Mouse (Mus musculus) hindbrain, embryonic 13.5 days (tissue): ENCODE results near the gene Erlin1. TPM values are rescaled to one million over a fixed set of nuclear protein-coding genes. Genes with fewer than 3 reads are reported as not detected.
A peak's percentile ranks its signal among the peaks of the same experiment; 100 is the strongest.

Experiments
- ATAC-seq: fragments of 200-750 bp; cut with Nextera tagmentation; 2 replicates; pipeline ENCODE4 v1.8.0; 2017; ENCODE audit warnings: moderate TSS enrichment; ENCODE audit not compliant: low FRiP score
- H3K27ac ChIP-seq: fragments of 300-500 bp; sonication (generic); 2 replicates; pipeline ENCODE4 v1.5.1; 2015; ENCODE audit warnings: inconsistent platforms, mild to moderate bottlenecking, moderate library complexity
- H3K27me3 ChIP-seq: fragments of 300-500 bp; sonication (generic); 2 replicates; pipeline ENCODE4 v1.6.1; 2015; ENCODE audit warnings: mild to moderate bottlenecking, inconsistent platforms
- H3K36me3 ChIP-seq: fragments of 300-500 bp; sonication (generic); 2 replicates; pipeline ENCODE4 v1.6.1; 2015; ENCODE audit warnings: mild to moderate bottlenecking, inconsistent platforms
- H3K4me1 ChIP-seq: fragments of 300-500 bp; sonication (generic); replicated peaks from 2 replicates; pipeline ENCODE4 v1.6.1; 2015; ENCODE audit warnings: inconsistent platforms
- H3K4me2 ChIP-seq: fragments of 300-500 bp; sonication (generic); 2 replicates; pipeline ENCODE4 v1.6.1; 2015; ENCODE audit warnings: inconsistent platforms, mild to moderate bottlenecking, moderate library complexity
- H3K4me3 ChIP-seq: fragments of 300-500 bp; sonication (generic); 2 replicates; pipeline ENCODE4 v1.5.1; 2015; ENCODE audit warnings: mild to moderate bottlenecking, inconsistent platforms
- H3K9ac ChIP-seq: fragments of 300-500 bp; sonication (generic); 2 replicates; pipeline ENCODE4 v1.6.1; 2015; ENCODE audit warnings: mild to moderate bottlenecking, inconsistent platforms
- H3K9me3 ChIP-seq: fragments of 300-500 bp; sonication (generic); 2 replicates; pipeline ENCODE4 v1.6.1; 2016; ENCODE audit warnings: inconsistent platforms
- WGBS: fragments of 180-500 bp; shearing (Covaris S2); methylation state at CpG from one replicate; pipeline ENCODE4 v1.1.7; 2015; 5-methylcytosine and 5-hydroxymethylcytosine counted together
- polyA plus RNA-seq: library from polyadenylated mRNA; unstranded; fragments of >200 nt; fragmentation: Nextera tagmentation; extraction: Ambion mirVana; gene quantifications from 2 replicates; pipeline ENCODE4 v1.2.1, GENCODE M21; 2015

The Erlin1 gene
- polyA plus RNA-seq, 1 experiment from 2014 or later: 18.4 TPM

DNA sequence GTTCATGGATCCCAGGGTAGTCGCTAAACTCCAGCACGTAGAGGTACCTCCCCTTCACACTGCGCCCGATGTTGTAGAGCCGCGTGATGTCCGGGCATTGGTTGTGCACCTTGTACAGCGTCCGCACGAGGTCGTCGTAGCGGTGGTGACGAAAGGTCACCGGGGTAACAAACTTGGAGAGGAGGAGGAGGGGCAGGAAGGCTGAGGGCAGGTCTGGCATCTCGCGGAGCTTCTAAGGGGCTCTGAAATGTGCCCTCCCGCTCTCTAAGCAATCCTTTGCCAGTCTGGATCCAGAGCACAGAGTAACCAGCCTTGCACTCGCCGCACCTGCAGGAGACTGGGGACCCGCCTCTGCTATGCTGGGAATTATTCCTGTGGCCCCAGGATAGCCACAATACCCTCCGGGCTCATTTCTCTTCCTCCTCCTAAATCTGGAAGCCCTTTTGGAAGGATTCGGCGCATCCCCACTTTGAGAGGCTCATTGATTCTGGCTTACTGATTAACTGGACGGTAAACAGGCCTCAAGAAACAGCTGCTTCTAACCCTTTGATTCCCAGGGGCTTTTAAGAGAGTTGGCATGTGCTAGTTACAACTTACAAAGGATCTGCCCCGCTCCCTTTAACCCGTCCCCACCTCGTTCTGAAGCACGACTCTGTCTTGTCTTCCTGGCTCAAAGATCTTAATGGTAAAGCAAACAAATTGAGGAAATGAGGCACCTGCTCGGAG, 83.4 kb downstream of the Erlin1 start, which contains the start of gene Cpn1:
Gene Cpn1 (minus strand): TSS at position 488 of the 726 bp plus-strand sequence.
- peaks cover 25% of the 10 kb centered on the region; the same call in 1 of the 2 replicates for H3K27me3 ChIP-seq
- H3K9me3 ChIP-seq: no peaks in the 10 kb centered on the region
- H3K9ac ChIP-seq: peak within 1 kb of the TSS; percentile 21; the same call in 1 of the 2 replicates
- no peak for ATAC-seq
- WGBS: 12% methylated on average over 30 of the region's 30 CpGs
- H3K27ac ChIP-seq: no peak within 1 kb of the TSS
- H3K4me1 ChIP-seq: peaks cover 10% of the 10 kb centered on the region
- H3K36me3 ChIP-seq: no peaks in the 10 kb centered on the region
- H3K4me3 ChIP-seq: peak within 1 kb of the TSS; percentile 23
- peak within 1 kb of the TSS; percentile 52 for H3K4me2 ChIP-seq

Other genes with a start within 250 kb of the Erlin1 start
- gene Dnmbp, start 129.6 kb downstream of the Erlin1 start, polyA plus RNA-seq: 9.2 and 10.8 TPM in 2 replicates
- gene Cpn1, start 83.2 kb downstream of the Erlin1 start, polyA plus RNA-seq: 0.32 and 0.48 TPM in 2 replicates
- not detected in 2 replicates for gene Cyp2c23, start 40.6 kb downstream of the Erlin1 start, polyA plus RNA-seq
- 65.7 and 67.5 TPM in 2 replicates for gene Chuk, start 37.7 kb upstream of the Erlin1 start, polyA plus RNA-seq
- 31.4 and 32.3 TPM in 2 replicates for gene Cwf19l1, start 66.1 kb upstream of the Erlin1 start, polyA plus RNA-seq
- 167 and 169 TPM in 2 replicates for gene Bloc1s2, start 76.7 kb upstream of the Erlin1 start, polyA plus RNA-seq
- gene Pkd2l1, start 122.7 kb upstream of the Erlin1 start, polyA plus RNA-seq: 0.13 and 0.34 TPM in 2 replicates
- 3.5 and 4.4 TPM in 2 replicates for gene Scd3, start 133.5 kb upstream of the Erlin1 start, polyA plus RNA-seq
- gene Scd2, start 223.9 kb upstream of the Erlin1 start, polyA plus RNA-seq: 246 and 249 TPM in 2 replicates